ENCODE assay signal across 20 mouse cellular contexts in the genomic region with DNA sequence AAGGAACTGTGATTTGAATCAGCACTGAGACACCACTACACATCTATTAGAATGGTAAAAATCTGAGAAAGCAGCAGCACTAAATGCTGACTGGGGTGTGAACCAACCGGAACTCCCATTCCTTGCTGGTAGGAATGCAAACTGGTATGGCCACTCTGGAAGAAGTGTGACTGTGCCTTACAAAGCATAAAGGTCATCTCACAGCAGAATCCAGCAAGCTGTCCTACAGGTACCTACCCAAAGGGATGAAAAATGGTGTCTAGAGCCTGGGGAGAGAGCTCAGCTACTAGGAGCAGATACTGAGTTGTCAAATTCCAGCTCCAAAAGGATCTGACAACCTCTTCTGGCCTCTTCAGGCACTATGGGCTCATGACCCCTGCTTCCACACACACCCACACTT. TPM values are rescaled to one million over a fixed set of nuclear protein-coding genes. Genes with fewer than 3 reads are reported as not detected.
DNase-seq lines count a peak whose midpoint lies in the region; ATAC-seq and TF ChIP-seq lines count a peak whose summit lies in the region.
"Had no signal": no experiment of that assay in that cellular context is flagged by ENCODE, and none has a peak within 500 bp of the region (broad histone marks: within the 10 kb centered on the region; RNA-seq: fewer than 3 reads in every experiment).

No protein-coding gene starts in this region.

- H3K9me3 ChIP-seq in midbrain, embryonic 11.5 days (ENCODE audit: control insufficient read depth, low read length): no peaks in the 10 kb centered on the region
- no peaks in the 10 kb centered on the region for H3K9me3 ChIP-seq in midbrain, embryonic 13.5 days
- H3K9me3 ChIP-seq in stomach, embryonic 16.5 days (replicated peaks; ENCODE audit: control insufficient read depth, low read length): no peaks in the 10 kb centered on the region
- no peaks in the 10 kb centered on the region for H3K9me3 ChIP-seq in stomach, postnatal 0 days (ENCODE audit: control insufficient read depth, low read length)
- H3K9me3 ChIP-seq: embryonic facial prominence, embryonic 10.5 days; embryonic facial prominence, embryonic 12.5 days; forebrain, embryonic 13.5 days; forebrain, embryonic 15.5 days had no signal

- no peak for TF ChIP-seq EP300 in stomach, postnatal 0 days (optimal IDR thresholded peaks at IDR 0.05)

- no peak for ATAC-seq in midbrain, embryonic 11.5 days (ENCODE audit: low FRiP score)
- ATAC-seq in midbrain, embryonic 13.5 days: no peak
- no peak for ATAC-seq in stomach, embryonic 16.5 days (ENCODE audit: insufficient read depth, low FRiP score)
- peak; percentile 58 for ATAC-seq in stomach, postnatal 0 days (ENCODE audit: low FRiP score, low TSS enrichment)
- ATAC-seq: forebrain, embryonic 13.5 days; forebrain, embryonic 15.5 days; forebrain, postnatal 0 days had no signal

- H3K36me3 ChIP-seq in midbrain, embryonic 11.5 days (ENCODE audit: control insufficient read depth, insufficient read depth, low read length): no peaks in the 10 kb centered on the region
- H3K36me3 ChIP-seq in midbrain, embryonic 13.5 days: no peaks in the 10 kb centered on the region
- H3K36me3 ChIP-seq in stomach, embryonic 16.5 days (ENCODE audit: control insufficient read depth, insufficient read depth, low read length): no peaks in the 10 kb centered on the region
- H3K36me3 ChIP-seq in stomach, postnatal 0 days (ENCODE audit: control insufficient read depth, insufficient read depth, low read length): no peaks in the 10 kb centered on the region
- H3K36me3 ChIP-seq: embryonic facial prominence, embryonic 10.5 days; embryonic facial prominence, embryonic 12.5 days; forebrain, embryonic 15.5 days had no signal

- TF ChIP-seq CTCF in stomach, postnatal 0 days (IDR thresholded peaks at IDR 0.05; ENCODE audit: low read depth): no peak

- H3K4me2 ChIP-seq in midbrain, embryonic 11.5 days: no peak overlapping the region
- no peak overlapping the region for H3K4me2 ChIP-seq in midbrain, embryonic 13.5 days (replicated peaks)
- no peak overlapping the region for H3K4me2 ChIP-seq in stomach, embryonic 16.5 days (ENCODE audit: low read depth, low read length)
- no peak overlapping the region for H3K4me2 ChIP-seq in stomach, postnatal 0 days (replicated peaks; ENCODE audit: low read depth)
- H3K4me2 ChIP-seq: embryonic facial prominence, embryonic 12.5 days; forebrain, embryonic 13.5 days; forebrain, embryonic 15.5 days had no signal

- no peak overlapping the region for H3K9ac ChIP-seq in midbrain, embryonic 11.5 days (ENCODE audit: low read length)
- H3K9ac ChIP-seq in midbrain, embryonic 13.5 days (replicated peaks): no peak overlapping the region
- H3K9ac ChIP-seq in stomach, embryonic 16.5 days (ENCODE audit: low read length): no peak overlapping the region
- H3K9ac ChIP-seq in stomach, postnatal 0 days (ENCODE audit: low read length): no peak overlapping the region
- H3K9ac ChIP-seq: embryonic facial prominence, embryonic 12.5 days; forebrain, embryonic 13.5 days; forebrain, embryonic 15.5 days; forebrain, postnatal 0 days had no signal

- DNase-seq in midbrain, embryonic 11.5 days (ENCODE audit: low spot score, missing footprints): peak; percentile 60
- no peak for DNase-seq in stomach, postnatal 0 days (ENCODE audit: low spot score)
- DNase-seq in adrenal gland, postnatal 36 days: no peak
- DNase-seq: adrenal gland, adult 2 months; adrenal gland, postnatal 10 days; adrenal gland, postnatal 25 days; cerebellum, adult 11-12 months; cerebellum, adult 2 months; cerebellum, adult 9-10 months; cerebellum, postnatal 10 days; cerebellum, postnatal 25 days; forebrain, postnatal 0 days had no signal

- H3K4me1 ChIP-seq in midbrain, embryonic 11.5 days (ENCODE audit: control insufficient read depth, insufficient read depth, low read length): no peaks in the 10 kb centered on the region
- no peaks in the 10 kb centered on the region for H3K4me1 ChIP-seq in midbrain, embryonic 13.5 days (replicated peaks)
- peaks cover 3% of the 10 kb centered on the region; the same call in 1 of the 2 replicates for H3K4me1 ChIP-seq in stomach, embryonic 16.5 days (ENCODE audit: control insufficient read depth, insufficient read depth, low read length)
- H3K4me1 ChIP-seq in stomach, postnatal 0 days (replicated peaks; ENCODE audit: control insufficient read depth, insufficient read depth): no peaks in the 10 kb centered on the region
- H3K4me1 ChIP-seq: embryonic facial prominence, embryonic 10.5 days; forebrain, embryonic 13.5 days had no signal

- no peak overlapping the region for H3K27ac ChIP-seq in midbrain, embryonic 11.5 days (ENCODE audit: low read depth, low read length)
- no peak overlapping the region for H3K27ac ChIP-seq in midbrain, embryonic 13.5 days
- H3K27ac ChIP-seq in stomach, embryonic 16.5 days (ENCODE audit: low read length): 0 out of 2 replicates have a peak overlapping the region, but pooled peaks have one; percentile 60
- H3K27ac ChIP-seq in stomach, postnatal 0 days (replicated peaks): 0 out of 2 replicates have a peak overlapping the region, but pooled peaks have one; percentile 30
- H3K27ac ChIP-seq: embryonic facial prominence, embryonic 10.5 days; embryonic facial prominence, embryonic 12.5 days; forebrain, embryonic 13.5 days; forebrain, embryonic 15.5 days had no signal

- 88% methylated on average over 1 of the region's 1 CpGs for WGBS in midbrain, embryonic 11.5 days
- WGBS in midbrain, embryonic 13.5 days: 96% methylated on average over 1 of the region's 1 CpGs
- WGBS in stomach, embryonic 16.5 days: 78% methylated on average over 1 of the region's 1 CpGs
- 58% methylated on average over 1 of the region's 1 CpGs for WGBS in stomach, postnatal 0 days

- no peak overlapping the region for H3K4me3 ChIP-seq in midbrain, embryonic 11.5 days (ENCODE audit: low read depth, low read length)
- H3K4me3 ChIP-seq in midbrain, embryonic 13.5 days (replicated peaks): no peak overlapping the region
- no peak overlapping the region for H3K4me3 ChIP-seq in stomach, embryonic 16.5 days (replicated peaks; ENCODE audit: low read length)
- no peak overlapping the region for H3K4me3 ChIP-seq in stomach, postnatal 0 days (ENCODE audit: low read depth, low read length)
- H3K4me3 ChIP-seq: embryonic facial prominence, embryonic 10.5 days; embryonic facial prominence, embryonic 12.5 days; forebrain, embryonic 13.5 days; forebrain, embryonic 15.5 days had no signal

- H3K27me3 ChIP-seq in midbrain, embryonic 11.5 days (ENCODE audit: control insufficient read depth, insufficient read depth, low read length): no peaks in the 10 kb centered on the region
- peaks cover 8% of the 10 kb centered on the region for H3K27me3 ChIP-seq in midbrain, embryonic 13.5 days
- H3K27me3 ChIP-seq in stomach, embryonic 16.5 days (ENCODE audit: control insufficient read depth, insufficient read depth, low read length): no peaks in the 10 kb centered on the region
- H3K27me3 ChIP-seq in stomach, postnatal 0 days (ENCODE audit: control insufficient read depth, insufficient read depth, low read length): no peaks in the 10 kb centered on the region

RNA-seq across cellular contexts. Expression of a gene that starts 5.7 kb away (rescaled TPM):
- polyA plus RNA-seq in midbrain, embryonic 11.5 days (2014; fragmentation: Nextera tagmentation; extraction: Ambion mirVana): 0.87 and 1.3 TPM in 2 replicates
- polyA plus RNA-seq in midbrain, embryonic 13.5 days (2015; fragmentation: Nextera tagmentation; extraction: Ambion mirVana): 0.92 and 1.1 TPM in 2 replicates
- polyA plus RNA-seq in stomach, embryonic 16.5 days (2015; fragmentation: Nextera tagmentation; extraction: Ambion mirVana): 9.9 and 13.5 TPM in 2 replicates
- polyA plus RNA-seq in stomach, postnatal 0 days (2015; fragmentation: Nextera tagmentation; extraction: Ambion mirVana): 17.1 and 18.2 TPM in 2 replicates
- total RNA-seq in adrenal gland, postnatal 36 days (2021): 1 to 10 TPM; 4.4 to 4.9 TPM
- total RNA-seq: MEL had no signal
- polyA plus RNA-seq: C2C12 had no signal

RNA-seq across cellular contexts. Expression of a gene that starts 12.7 kb away (rescaled TPM):
- 26.4 and 28.3 TPM in 2 replicates for polyA plus RNA-seq in midbrain, embryonic 11.5 days (2014; fragmentation: Nextera tagmentation; extraction: Ambion mirVana)
- 46.9 and 48.6 TPM in 2 replicates for polyA plus RNA-seq in midbrain, embryonic 13.5 days (2015; fragmentation: Nextera tagmentation; extraction: Ambion mirVana)
- polyA plus RNA-seq in stomach, embryonic 16.5 days (2015; fragmentation: Nextera tagmentation; extraction: Ambion mirVana): 16.5 and 17.7 TPM in 2 replicates
- 17.7 and 20.7 TPM in 2 replicates for polyA plus RNA-seq in stomach, postnatal 0 days (2015; fragmentation: Nextera tagmentation; extraction: Ambion mirVana)
- total RNA-seq in adrenal gland, postnatal 36 days (2021): 10 to 100 TPM; 13.7 to 15.4 TPM

RNA-seq across cellular contexts. Expression of a gene that starts 59.8 kb away (rescaled TPM):
- 25.0 and 27.5 TPM in 2 replicates for polyA plus RNA-seq in midbrain, embryonic 11.5 days (2014; fragmentation: Nextera tagmentation; extraction: Ambion mirVana)
- 23.6 and 24.3 TPM in 2 replicates for polyA plus RNA-seq in midbrain, embryonic 13.5 days (2015; fragmentation: Nextera tagmentation; extraction: Ambion mirVana)
- 16.8 and 17.4 TPM in 2 replicates for polyA plus RNA-seq in stomach, embryonic 16.5 days (2015; fragmentation: Nextera tagmentation; extraction: Ambion mirVana)
- 12.1 and 12.7 TPM in 2 replicates for polyA plus RNA-seq in stomach, postnatal 0 days (2015; fragmentation: Nextera tagmentation; extraction: Ambion mirVana)
- total RNA-seq in adrenal gland, postnatal 36 days (2021): 10 to 100 TPM; 91.4 to 97.7 TPM

Comparison
In these comparisons a context has a peak if more than half of its experiments do, and no peak if none do; other contexts are left out.
1. H3K27ac ChIP-seq: peak in stomach, embryonic 16.5 days (single experiment) and stomach, postnatal 0 days (single experiment); none in midbrain, embryonic 11.5 days (single experiment) and midbrain, embryonic 13.5 days (single experiment).